Mouse (Mus musculus): ENCODE data around the gene Gabrr2.

Gene Gabrr2

DNA sequence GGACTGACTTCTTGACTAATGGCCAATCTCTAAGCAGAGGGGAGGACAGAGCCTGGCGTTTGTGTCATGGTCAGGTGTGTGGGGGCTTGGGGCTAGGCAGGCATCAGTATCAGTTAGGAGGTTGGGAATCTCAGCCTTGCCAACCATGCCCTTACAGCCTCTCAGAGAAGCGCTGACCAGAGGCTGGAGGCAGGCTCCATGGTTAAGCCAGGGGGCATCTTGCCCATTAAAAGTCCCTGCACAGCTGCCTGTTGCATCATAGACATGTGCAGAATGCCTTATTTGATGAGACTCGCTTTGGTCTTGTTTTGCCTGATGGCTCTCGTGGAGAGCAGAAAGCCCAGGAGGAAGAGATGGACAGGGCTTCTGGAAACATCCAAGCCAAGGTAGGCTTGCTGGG, at the start of gene Gabrr2:
TSS of gene Gabrr2 (plus strand) at position 19 of the 400 bp plus-strand sequence.
- no peak for DNase-seq (ENCODE audit: low spot score in 2 of 2)

DNA sequence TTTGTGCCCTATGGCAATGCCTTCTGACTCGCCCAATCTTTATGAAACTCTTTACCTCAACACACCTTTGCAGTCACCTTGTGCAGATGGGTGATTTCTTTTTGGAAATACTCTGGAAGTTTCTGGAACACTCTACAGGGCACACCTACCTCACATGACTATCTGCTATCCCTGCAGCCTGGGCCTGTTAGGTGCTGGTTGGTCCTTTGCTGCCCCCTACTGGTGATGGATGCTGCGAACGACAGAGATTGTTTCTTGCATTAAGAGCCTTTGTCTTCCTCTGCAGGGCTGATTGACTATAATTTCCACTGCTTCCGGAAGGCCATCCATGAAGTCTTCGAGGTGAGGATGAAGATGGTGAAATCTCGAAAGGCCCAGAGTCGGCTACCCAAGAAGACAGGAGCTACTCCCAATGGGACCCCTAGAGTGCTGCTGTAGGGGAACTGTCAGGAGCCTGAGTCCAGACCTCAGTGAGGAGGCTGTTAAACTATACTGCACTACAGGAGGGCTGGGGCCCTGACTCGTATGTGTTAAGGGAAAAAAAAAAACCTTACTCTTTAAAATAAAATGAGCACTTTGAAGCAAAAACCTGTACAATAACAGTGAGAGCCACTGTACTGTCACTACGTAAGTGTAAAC, 44.3 kb upstream of the Gabrr2 start:
- peak; percentile 82 to 92 for DNase-seq (ENCODE audit: low spot score in 2 of 2)

DNA sequence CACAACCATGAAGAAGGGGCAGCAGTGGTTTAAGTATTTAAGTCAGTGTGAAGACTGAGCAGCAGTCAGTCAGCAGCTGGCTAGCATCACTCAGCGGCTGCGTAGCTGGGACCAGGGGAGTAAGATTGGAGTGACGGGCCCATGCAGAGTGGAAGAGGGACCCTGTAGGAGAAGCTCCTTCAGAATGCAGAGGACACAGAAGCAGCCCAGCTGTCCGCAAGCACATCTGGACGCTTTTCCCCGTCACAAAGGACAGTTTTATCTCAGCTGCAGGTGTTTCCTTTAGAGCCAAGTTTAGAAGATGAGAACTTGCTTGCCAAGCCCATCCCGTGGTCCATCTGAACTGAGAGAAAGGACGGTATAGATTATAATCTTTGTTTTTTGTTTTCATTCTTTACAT, 38.4 kb upstream of the Gabrr2 start:
- no peak for DNase-seq (ENCODE audit: low spot score in 2 of 2)

DNA sequence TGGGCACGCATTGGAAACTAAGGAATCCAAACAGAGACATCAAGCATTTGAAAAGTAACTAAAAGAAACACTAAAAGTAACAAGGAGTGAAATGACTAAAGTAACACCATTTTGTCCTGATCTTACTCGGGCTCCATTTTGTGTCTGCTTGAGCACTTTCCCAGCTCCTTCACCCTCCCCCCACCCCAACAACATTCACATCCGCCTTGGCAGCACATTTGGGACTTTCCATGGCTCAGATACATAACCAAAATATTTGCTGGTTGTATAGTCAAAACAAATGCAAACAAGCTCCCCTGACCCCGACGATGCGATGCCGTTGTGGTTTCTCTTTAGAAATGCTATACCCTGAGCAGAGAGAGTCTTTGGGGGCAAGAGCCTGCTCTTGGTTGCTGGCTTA, 33.7 kb upstream of the Gabrr2 start:
- DNase-seq (ENCODE audit: low spot score in 2 of 2): no peak

DNA sequence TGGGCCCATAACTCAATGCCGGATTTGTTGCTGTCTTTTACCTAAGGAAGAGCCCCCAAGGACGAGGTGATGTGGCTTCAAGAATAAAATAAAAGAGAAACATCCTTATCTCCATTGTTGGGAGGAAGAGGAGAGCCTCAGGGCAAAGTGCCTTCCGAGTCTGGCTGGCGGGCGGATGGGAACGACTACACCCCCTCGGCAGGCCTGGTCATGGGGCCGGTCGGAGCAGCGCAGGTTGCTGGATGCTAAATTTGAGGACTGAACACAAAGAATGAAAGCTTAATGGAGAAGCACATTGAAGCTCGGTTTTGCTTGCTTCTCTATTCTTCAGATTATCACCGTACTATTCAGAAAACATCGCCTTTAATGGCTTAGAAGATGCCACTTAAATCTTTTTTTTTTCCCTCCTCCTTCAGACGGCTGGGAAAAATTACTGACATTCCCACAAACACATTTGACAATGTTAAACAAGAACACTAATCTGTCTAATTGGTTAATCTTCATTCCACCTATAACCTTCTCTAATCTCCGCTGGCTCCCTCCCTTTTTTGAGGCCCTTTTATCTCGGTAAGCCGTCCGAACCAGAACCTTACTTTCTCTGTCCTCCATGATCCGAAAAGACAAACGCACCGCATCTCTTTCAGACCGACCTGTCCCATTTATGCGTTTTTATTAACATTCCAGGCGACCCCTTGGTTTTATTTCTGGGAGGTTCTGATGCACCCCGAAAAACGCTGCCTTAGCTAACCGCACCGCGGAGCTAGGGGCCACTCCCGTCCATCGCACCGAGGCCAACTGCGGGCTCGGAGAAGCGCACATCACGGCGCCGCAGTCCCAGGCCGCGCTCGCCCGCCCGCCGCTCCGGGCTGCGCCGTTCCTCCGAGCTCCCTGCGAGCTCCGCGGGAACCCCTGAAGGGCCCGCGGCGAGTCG, 32.3 kb upstream of the Gabrr2 start:
- peak; percentile 4 to 44 for DNase-seq (ENCODE audit: low spot score in 2 of 2)

DNA sequence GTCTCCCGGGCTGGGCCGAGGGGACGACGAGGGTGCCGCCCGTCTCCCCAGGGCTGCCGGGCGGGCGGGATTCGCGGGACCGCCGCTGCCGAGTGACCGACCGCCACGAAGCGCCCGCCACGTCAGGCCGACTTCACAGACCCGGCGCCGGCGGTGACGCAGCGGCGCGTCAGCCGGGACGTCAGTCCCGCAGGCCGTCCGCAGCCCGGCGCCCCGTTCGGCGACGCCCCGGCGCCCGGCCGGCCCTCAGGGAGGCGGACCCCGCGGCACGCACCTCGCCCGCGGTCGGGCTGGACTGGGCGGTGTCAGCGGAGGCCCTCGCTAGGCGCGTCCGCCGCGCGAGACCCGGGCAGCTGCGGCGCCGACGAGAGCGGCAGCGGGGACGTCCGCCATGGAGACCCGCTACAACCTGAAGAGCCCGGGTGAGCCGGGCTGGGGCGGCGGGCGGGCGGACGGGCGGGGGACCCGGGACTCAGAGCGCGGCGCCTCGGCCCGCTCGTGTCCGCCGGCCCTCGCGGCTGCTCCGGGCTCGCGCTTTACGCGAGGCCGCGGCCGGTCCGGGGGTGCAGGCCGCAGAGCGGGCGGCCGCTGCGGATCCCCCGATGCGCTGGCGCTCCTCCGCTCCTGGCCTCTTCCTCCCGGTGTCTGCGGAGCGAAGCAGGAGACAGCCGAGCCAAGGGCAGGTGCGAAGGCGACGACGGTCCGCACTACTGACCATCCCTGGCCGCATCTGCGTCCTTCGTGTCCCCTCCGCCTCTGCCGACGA, 31.4 kb upstream of the Gabrr2 start, which contains the start of gene Ube2j1:
TSS of gene Ube2j1 (plus strand) at position 222 of the 766 bp plus-strand sequence.
- DNase-seq (ENCODE audit: low spot score in 2 of 2): peak; percentile 65 to 79

DNA sequence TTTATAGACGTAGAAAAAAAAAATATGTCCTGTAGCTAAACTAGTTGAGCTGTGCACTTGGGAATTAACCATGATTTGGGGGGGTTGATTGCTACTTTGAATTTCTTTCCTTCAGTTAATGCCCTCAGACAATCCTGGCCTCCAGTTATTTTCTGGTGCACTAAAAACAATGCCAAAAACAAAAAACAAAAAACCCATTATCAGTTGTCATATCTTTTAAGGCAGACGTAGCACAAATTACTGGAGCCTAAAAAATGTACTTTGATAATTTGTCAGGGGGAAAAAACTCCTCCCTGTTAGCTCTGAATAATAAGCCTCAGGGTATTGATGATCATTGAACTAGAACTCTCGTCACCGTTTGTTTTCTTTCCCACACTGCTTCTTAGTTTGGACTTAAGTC, 30.8 kb upstream of the Gabrr2 start:
- DNase-seq (ENCODE audit: low spot score in 2 of 2): no peak

DNA sequence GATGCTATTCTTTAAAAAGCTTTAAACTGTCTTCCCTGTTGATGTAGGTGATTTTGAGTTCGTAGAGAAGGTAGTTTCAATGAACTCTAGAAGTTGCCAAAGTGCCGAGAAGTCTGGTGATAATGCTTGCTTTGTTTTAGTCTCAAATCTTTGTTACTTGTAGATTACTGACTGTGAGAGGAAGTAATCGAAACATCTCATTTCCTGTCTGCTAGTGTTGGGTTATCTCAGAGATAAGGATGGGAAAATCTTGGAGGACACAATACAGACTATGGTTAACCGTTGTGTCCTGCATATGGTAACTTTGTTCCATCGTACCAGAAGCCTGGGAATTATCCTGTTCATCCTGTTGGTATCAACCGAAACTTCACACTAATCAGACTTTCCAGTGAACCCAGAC, 29.3 kb upstream of the Gabrr2 start:
- DNase-seq (ENCODE audit: low spot score in 2 of 2): no peak

DNA sequence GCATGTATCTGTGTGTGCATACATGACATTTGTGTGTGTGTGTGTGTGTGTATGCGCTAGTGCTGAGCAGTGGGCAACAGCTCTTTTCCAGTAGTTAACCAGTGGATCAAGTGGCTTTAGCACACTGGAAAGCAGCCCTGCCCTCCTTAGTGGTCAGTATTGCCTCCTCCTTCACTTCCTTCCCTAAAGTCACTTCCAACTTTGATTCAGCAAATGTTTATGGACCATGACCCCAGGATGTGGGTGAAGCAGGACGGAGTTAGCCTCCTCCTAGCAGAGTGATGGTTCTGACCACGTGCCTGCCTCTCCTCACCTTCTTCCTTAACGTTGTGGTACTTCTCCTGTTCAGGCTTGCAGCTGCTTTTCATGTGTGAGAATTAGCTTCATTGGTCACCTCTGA, 23.0 kb upstream of the Gabrr2 start:
- no peak for DNase-seq (ENCODE audit: low spot score in 2 of 2)

DNA sequence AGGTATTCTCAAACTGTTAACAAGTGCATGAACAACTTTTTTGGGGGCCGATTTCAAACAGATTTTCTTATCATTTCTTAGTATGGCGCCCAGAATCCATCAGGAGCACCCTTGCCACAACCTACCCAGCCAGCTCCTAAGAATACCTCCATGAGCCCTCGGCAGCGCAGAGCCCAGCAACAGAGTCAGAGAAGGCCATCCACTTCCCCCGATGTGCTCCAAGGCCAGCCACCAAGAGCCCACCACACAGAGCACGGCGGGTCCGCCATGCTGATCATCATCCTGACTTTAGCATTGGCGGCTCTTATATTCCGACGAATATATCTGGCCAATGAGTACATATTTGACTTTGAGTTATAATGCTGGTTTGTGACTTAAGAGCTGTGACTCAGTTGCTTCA, 13.2 kb upstream of the Gabrr2 start:
- no peak for DNase-seq (ENCODE audit: low spot score in 2 of 2)

DNA sequence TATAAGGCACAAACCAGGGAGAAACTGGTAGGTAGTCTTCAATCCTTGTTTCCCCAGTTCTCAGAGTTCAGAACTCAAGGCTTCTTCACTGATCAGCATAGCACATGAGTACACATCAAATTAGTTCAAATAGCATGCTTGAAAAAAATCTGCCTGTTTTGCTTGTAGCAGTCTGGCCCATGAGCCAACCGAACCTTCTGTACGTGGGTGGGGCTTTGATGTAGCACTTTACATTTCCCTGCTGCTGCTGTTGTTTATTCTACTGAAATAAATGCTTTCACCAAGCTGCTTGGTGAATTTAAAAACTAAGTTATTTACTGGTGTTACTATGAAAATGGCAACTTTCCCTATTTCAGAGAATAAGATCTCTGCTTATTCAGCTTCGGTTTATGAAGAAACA, 10.7 kb upstream of the Gabrr2 start:
- DNase-seq (ENCODE audit: low spot score in 2 of 2): no peak

DNA sequence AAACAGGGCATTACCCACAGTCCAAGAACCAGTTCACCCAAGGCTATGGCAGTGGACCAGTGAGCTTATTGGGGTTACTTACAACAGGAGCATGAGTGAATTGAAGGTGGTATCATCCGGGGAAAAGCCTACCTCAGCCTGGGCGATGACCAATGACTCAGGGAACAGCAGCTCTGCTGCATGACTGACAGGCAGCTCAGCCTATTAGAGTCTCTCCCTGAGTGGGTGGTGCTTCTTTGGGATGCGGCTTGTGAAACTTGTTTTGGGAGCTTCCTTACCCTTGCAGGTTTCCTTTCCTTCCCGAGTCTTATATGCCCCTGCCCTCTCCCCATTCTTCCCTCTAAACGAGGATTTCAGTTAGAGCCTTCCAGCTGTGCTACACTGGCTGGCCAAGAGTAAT, 10.1 kb upstream of the Gabrr2 start:
- DNase-seq (ENCODE audit: low spot score in 2 of 2): no peak

DNA sequence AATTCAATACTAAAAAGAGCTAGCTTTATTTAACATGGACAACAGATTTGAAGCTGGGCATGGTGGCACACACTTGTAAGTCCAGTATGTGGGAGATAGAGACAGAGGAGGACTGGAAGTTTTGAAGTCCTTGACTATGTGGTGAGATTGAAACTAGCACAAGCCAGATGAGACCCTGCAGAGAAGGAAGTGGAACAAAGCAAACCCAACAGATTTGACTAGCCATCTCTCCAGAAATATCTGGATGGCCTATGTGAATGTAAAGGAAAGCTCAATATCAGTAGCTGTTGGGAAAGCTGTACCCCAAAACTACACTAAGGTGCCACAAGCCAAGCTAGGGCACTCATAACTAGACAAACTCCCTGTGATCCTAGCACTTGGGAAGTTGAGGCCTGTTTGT, 8.4 kb upstream of the Gabrr2 start:
- DNase-seq (ENCODE audit: low spot score in 2 of 2): no peak

DNA sequence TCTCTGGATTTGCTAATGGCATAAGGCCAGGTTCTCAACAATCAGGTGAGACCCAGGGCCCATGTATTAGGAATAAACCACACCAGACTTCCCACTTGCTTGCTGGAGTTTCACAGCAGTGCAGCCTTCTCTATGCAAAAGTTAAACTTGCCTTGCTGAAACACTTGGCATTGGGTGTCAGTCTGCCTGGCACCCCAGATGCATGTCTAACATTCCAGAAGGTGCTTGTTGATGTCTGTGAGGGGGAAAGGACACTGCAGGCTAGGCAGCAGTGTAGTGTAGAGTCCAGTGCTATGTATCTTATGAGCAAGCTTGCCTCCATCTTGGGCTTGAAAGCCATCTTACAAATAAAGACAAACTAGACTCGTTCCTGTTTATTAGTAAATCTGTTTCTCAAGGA, 6.5 kb upstream of the Gabrr2 start:
- no peak for DNase-seq (ENCODE audit: low spot score in 2 of 2)

DNA sequence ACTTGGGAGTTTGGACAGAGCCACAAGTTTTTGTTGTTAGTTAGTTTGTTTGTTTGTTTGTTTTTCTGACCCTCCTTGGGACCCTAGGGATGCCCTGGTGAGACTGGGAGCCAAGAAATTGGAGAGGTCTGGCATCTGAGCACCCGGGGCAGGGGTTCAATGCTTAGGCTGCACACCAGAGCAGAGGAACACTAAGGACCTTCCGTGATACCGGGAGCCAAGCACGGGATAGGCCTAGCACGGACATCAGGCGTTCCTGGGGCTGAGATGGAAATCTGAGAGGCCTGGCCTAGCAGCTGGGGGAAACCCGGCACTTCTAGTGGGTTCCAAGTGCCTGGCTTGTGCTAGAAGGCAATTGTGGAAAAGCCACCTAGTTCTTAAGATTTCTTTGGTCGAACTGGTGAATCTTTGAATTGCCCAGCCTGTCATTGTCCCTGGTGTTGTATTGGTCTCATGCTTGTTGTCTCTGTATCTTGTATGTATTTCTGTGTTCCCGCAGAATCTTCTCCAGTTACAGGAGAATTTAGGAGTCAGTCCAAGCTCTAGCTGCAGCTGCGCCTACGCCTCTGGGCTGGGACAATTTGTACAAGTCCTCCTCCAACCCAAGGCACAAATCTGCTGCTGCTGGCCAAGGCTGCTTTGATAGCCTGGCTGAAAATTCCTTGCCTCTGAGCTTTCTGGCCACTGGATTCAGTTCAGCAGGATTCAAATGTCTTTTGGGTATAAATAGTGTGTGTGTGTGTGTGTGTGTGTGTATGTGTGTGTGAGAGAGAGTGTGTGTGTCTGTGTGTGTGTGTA, 4.7 kb upstream of the Gabrr2 start:
- no peak for DNase-seq (ENCODE audit: low spot score in 2 of 2)

DNA sequence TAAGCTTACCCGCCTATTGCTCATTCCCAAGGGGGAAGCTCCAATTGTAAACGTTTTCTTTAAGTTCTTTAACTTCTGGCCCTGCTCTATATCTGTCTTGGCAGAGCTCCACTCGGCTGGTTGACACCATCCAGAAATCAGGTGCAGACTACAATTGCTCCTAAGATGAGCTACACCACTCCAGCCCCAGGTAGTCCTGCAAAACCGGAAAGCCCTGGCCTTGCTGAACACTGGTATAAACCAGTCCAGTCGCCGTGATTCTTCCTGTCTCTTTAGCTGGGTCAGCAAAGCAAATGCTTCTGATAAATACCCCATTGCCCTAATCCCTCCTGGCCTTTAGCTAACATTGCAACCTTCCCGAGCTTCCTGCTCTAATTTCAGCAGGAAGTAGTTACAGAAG, 1.6 kb upstream of the Gabrr2 start:
- DNase-seq (ENCODE audit: low spot score in 2 of 2): no peak

DNA sequence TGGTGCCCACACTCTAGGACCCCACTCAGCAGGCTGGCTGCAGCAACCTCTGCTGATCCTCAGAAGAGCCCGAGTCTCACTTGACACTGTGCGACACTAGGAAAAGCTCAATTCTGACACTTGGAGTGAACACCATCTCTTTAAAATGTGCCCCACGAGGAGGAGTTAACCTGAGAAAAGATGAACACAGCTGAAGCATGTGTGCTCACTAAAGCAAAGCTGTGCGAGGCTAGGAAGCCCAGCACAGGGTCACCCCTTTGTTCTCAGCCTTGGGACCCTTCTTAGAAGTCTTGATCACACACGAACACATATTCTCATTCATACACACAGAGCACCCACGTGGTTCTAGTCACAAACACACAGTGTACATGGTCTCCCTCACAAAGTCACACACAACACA, 2.2 kb downstream of the Gabrr2 start:
- DNase-seq (ENCODE audit: low spot score in 2 of 2): no peak

DNA sequence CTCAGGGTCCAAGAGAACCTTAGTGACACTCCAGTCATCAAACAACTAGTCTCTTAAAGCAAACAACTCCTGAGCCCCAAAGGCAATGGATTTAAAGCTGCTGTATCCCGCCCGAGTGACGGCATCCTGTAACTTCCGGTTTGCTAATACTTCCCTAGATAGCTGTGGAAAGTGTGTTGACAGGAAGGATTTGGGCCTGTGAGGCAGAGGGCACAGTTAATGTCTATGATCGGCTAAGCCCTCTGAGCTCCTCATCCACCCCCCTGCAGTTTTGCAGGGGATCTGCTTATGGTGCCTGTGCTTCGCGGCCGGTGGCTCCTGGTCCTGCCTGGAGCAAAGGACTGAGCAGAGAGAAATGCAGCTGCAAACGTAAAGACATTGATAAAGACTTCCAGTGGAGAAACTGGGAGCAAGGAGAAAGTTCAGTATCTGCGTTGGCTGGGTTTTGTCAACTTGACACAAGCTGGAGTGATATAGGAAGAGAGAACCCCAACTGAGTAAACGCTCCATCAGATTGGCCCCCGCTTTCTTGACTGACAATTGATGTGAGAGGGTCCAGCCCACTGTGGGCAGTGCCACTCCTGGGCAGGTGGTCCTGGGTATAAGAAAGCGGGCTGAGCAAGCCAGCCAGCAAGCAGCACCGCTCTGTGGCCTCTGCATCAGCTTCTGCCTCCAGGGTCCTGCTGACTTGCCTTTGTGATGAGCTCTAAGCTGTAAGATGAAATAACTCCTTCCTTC, 3.6 kb downstream of the Gabrr2 start:
- no peak for DNase-seq (ENCODE audit: low spot score in 2 of 2)

DNA sequence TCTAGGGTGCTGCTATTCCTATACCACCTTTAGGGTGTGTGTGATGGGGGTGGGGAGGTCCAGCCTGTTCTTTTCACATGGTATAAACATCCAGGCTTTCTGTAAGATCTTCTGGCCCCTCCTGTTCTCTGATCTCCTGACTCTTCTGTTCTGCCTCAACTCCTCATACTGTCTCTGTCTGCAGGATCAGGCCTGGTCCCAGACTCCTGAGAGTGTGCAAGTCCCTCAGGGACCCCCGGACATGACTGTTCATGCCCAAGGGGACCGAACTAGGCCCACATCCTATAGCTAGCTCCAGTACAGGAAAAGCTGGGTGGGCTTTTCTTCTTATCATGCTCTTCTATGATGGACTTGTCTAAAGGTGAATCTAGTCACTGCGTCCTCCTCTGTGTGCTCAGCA, 4.5 kb downstream of the Gabrr2 start:
- DNase-seq (ENCODE audit: low spot score in 2 of 2): no peak

DNA sequence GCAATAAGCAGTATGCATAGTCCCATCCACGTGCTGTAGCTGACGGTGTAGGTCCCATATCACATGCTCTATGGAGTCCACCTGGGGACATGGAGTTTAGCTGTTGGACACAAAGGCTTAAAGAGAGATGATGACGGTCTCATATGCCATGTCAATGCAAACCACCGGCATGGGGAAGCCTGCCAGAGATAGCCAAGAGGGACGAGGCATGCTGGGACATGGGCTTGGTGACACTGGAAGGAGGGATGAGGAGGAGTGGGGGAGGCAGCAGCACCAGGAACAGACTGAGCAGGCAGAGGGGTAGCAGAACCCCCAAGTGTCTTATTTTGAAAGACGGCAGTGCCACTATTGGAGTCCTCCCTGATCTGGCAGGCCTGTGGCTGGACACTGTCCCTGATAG, 5.0 kb downstream of the Gabrr2 start:
- no peak for DNase-seq (ENCODE audit: low spot score in 2 of 2)

DNA sequence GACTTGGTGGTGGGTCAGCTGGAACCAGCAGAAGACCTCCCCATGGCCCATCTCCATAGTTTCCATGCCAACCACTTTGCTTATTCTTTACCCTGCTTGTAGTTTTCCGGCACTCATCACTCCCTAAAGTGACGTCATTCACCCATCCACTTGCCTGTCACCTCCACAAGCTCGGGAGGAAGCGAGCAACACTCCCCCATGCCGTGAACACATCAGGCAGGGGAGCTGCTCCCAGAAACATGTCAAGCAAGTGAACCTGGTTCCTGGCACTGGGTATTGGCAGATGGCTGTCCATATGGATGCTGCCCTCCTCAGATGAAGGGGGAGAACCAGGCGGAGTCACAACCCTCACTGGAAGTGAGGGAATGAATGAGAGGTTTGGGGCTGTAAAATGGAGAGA, 6.1 kb downstream of the Gabrr2 start:
- DNase-seq (ENCODE audit: low spot score in 2 of 2): no peak
